Mouse (Mus musculus) intestine, embryonic 15.5 days (tissue): Measurements from ENCODE around the gene Isyna1. TPM values are rescaled to one million over a fixed set of nuclear protein-coding genes. Genes with fewer than 3 reads are reported as not detected.

Experiments
- ATAC-seq: fragments of 200-750 bp; cut with Nextera tagmentation; 2 replicates; pipeline ENCODE4 v1.8.0; 2017; ENCODE audit warnings: moderate TSS enrichment, moderate library complexity
- H3K27ac ChIP-seq: fragments of 300-500 bp; sonication (generic); 2 replicates; pipeline ENCODE4 v1.5.1; 2015; ENCODE audit warnings: mild to moderate bottlenecking, inconsistent platforms
- H3K27me3 ChIP-seq: fragments of 300-500 bp; sonication (generic); replicated peaks from 2 replicates; pipeline ENCODE4 v1.6.1; 2015; ENCODE audit warnings: inconsistent platforms
- H3K36me3 ChIP-seq: fragments of 300-500 bp; sonication (generic); 2 replicates; pipeline ENCODE4 v1.6.1; 2015; ENCODE audit warnings: inconsistent platforms
- H3K4me1 ChIP-seq: fragments of 300-500 bp; sonication (generic); replicated peaks from 2 replicates; pipeline ENCODE4 v1.6.1; 2015; ENCODE audit warnings: inconsistent platforms
- H3K4me2 ChIP-seq: fragments of 300-500 bp; sonication (generic); replicated peaks from 2 replicates; pipeline ENCODE4 v1.6.1; 2015; ENCODE audit warnings: mild to moderate bottlenecking, inconsistent platforms
- H3K4me3 ChIP-seq: fragments of 300-500 bp; sonication (generic); replicated peaks from 2 replicates; pipeline ENCODE4 v1.5.1; 2015; ENCODE audit warnings: inconsistent platforms
- H3K9ac ChIP-seq: fragments of 300-500 bp; sonication (generic); 2 replicates; pipeline ENCODE4 v1.6.1; 2015; ENCODE audit warnings: inconsistent platforms
- H3K9me3 ChIP-seq: fragments of 300-500 bp; sonication (generic); 2 replicates; pipeline ENCODE4 v1.6.1; 2016; ENCODE audit warnings: inconsistent platforms
- WGBS: fragments of 180-500 bp; shearing (Covaris S2); methylation state at CpG from one replicate; pipeline ENCODE4 v1.1.7; 2015; 5-methylcytosine and 5-hydroxymethylcytosine counted together
- polyA plus RNA-seq: library from polyadenylated mRNA; unstranded; fragments of >200 nt; fragmentation: Nextera tagmentation; extraction: Ambion mirVana; gene quantifications from 2 replicates; pipeline ENCODE4 v1.2.1, GENCODE M21; 2015

The Isyna1 gene
- polyA plus RNA-seq, 1 experiment from 2014 or later = 123 TPM

- no peak for ATAC-seq
- no peak overlapping the region for H3K4me3 ChIP-seq
- no peak overlapping the region for H3K9ac ChIP-seq
Measured at GRCm38 (mm10) chr8:70561357-70561756, 32.8 kb upstream of the Isyna1 start.

GRCm38 (mm10) chr8:70561809-70562535 lies 32.2 kb upstream of the Isyna1 start:
- peaks cover 37% of the 10 kb centered on the region for H3K4me1 ChIP-seq
- WGBS = 59% methylated on average over 7 of the region's 7 CpGs
- no peaks in the 10 kb centered on the region for H3K36me3 ChIP-seq
- H3K27ac ChIP-seq = no peak overlapping the region
- no peaks in the 10 kb centered on the region for H3K27me3 ChIP-seq
- no peak overlapping the region for H3K9ac ChIP-seq
- H3K4me2 ChIP-seq = no peak overlapping the region
- H3K4me3 ChIP-seq = no peak overlapping the region
- H3K9me3 ChIP-seq = no peaks in the 10 kb centered on the region
- no peak for ATAC-seq

More at GRCm38 (mm10) chr8:70561357-70561756, 32.8 kb upstream of the Isyna1 start:
- WGBS = 49% methylated on average over 4 of the region's 4 CpGs
- no peaks in the 10 kb centered on the region for H3K9me3 ChIP-seq
- H3K36me3 ChIP-seq = no peaks in the 10 kb centered on the region
- no peak overlapping the region for H3K4me2 ChIP-seq
- no peaks in the 10 kb centered on the region for H3K27me3 ChIP-seq
- H3K4me1 ChIP-seq = peaks cover 37% of the 10 kb centered on the region
- H3K27ac ChIP-seq = no peak overlapping the region

DNA sequence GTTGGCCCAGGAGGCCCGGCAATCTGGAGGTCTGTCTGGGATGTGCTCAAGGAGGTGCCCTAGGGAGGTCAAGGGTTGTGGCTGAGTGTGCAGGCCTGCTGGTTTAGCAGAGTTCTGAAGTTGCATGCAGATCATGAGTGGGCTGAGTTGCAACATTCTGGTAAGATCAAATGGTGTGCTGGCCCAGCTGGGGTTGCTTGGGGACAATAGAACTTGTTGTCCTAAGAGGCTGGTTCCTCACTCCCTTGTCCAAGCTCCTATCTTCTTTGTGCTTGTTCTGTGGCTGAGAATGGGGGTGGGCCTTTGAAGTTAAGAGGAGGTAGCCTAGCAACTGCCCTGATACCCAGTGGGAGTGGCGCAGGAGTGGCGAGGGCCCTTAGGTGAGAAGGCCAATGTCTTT lies 31.4 kb upstream of the Isyna1 start:
- no peak overlapping the region for H3K4me3 ChIP-seq
- ATAC-seq = no peak
- H3K27me3 ChIP-seq = no peaks in the 10 kb centered on the region
- no peaks in the 10 kb centered on the region for H3K9me3 ChIP-seq
- H3K4me2 ChIP-seq = no peak overlapping the region
- WGBS = 69% methylated on average over 3 of the region's 3 CpGs
- H3K36me3 ChIP-seq = no peaks in the 10 kb centered on the region
- no peak overlapping the region for H3K9ac ChIP-seq
- no peak overlapping the region for H3K27ac ChIP-seq
- H3K4me1 ChIP-seq = peaks cover 37% of the 10 kb centered on the region

GRCm38 (mm10) chr8:70563763-70564387 lies 30.3 kb upstream of the Isyna1 start:
- H3K4me1 ChIP-seq = peaks cover 37% of the 10 kb centered on the region
- H3K27ac ChIP-seq = no peak overlapping the region
- H3K4me3 ChIP-seq = no peak overlapping the region
- 87% methylated on average over 6 of the region's 6 CpGs for WGBS
- H3K9me3 ChIP-seq = no peaks in the 10 kb centered on the region
- H3K36me3 ChIP-seq = no peaks in the 10 kb centered on the region
- no peak overlapping the region for H3K9ac ChIP-seq
- H3K4me2 ChIP-seq = no peak overlapping the region
- ATAC-seq = no peak
- H3K27me3 ChIP-seq = no peaks in the 10 kb centered on the region

GRCm38 (mm10) chr8:70564696-70565235 lies 29.4 kb upstream of the Isyna1 start:
- Histone ChIP-seq H3K36me3 (no peaks in the 10 kb centered on the region), H3K4me2 (no peak overlapping the region), H3K9me3 (no peaks in the 10 kb centered on the region), H3K4me3 (no peak overlapping the region), H3K27ac (no peak overlapping the region), H3K9ac (no peak overlapping the region), H3K4me1 (peaks cover 35% of the 10 kb centered on the region), H3K27me3 (no peaks in the 10 kb centered on the region)
- no peak for ATAC-seq
- 74% methylated on average over 3 of the region's 3 CpGs for WGBS

- Histone ChIP-seq H3K9me3 (no peaks in the 10 kb centered on the region), H3K27ac (no peak overlapping the region), H3K9ac (no peak overlapping the region), H3K27me3 (no peaks in the 10 kb centered on the region), H3K4me1 (peaks cover 29% of the 10 kb centered on the region), H3K4me2 (no peak overlapping the region), H3K4me3 (no peak overlapping the region), H3K36me3 (no peaks in the 10 kb centered on the region)
- ATAC-seq = peak; percentile 35; the same call in 1 of the 2 replicates
- 47% methylated on average over 3 of the region's 3 CpGs for WGBS
Measured at GRCm38 (mm10) chr8:70565561-70565960, 28.6 kb upstream of the Isyna1 start.

DNA sequence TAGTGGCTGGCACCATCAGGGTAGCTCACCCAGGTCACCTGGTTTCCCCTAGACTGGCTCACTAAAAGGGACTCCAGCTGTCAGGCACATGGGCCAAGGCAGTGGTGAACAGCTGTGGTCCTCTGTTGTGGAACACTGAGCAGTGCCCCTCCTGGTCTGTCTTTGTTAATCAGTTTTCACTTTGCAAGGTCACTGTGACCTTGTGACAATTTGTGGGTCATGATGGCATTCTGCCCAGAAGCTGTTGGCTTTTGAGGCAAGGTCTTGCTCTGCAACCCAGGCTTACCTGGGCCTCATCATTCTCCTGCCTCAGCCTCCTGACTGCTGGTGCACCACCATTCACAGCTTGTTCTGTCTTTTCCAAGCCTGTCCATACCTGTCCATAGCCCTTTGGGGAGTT lies 23.8 kb upstream of the Isyna1 start:
- H3K9ac ChIP-seq = no peak overlapping the region
- H3K27me3 ChIP-seq = no peaks in the 10 kb centered on the region
- 0 out of 2 replicates have a peak, but pooled peaks cover 4% of the 10 kb centered on the region for H3K4me1 ChIP-seq
- H3K4me2 ChIP-seq = no peak overlapping the region
- H3K4me3 ChIP-seq = no peak overlapping the region
- H3K36me3 ChIP-seq = peaks cover 3% of the 10 kb centered on the region; the same call in 1 of the 2 replicates
- no peak for ATAC-seq
- H3K9me3 ChIP-seq = no peaks in the 10 kb centered on the region
- no peak overlapping the region for H3K27ac ChIP-seq

- Histone ChIP-seq H3K9me3 (no peaks in the 10 kb centered on the region), H3K36me3 (peaks cover 3% of the 10 kb centered on the region; the same call in 1 of the 2 replicates), H3K27ac (no peak overlapping the region), H3K9ac (no peak overlapping the region), H3K4me2 (no peak overlapping the region), H3K4me3 (no peak overlapping the region), H3K4me1 (0 out of 2 replicates have a peak, but pooled peaks cover 4% of the 10 kb centered on the region), H3K27me3 (no peaks in the 10 kb centered on the region)
- ATAC-seq = no peak
- 78% methylated on average over 6 of the region's 6 CpGs for WGBS
Measured at GRCm38 (mm10) chr8:70570990-70571389, 23.2 kb upstream of the Isyna1 start.

DNA sequence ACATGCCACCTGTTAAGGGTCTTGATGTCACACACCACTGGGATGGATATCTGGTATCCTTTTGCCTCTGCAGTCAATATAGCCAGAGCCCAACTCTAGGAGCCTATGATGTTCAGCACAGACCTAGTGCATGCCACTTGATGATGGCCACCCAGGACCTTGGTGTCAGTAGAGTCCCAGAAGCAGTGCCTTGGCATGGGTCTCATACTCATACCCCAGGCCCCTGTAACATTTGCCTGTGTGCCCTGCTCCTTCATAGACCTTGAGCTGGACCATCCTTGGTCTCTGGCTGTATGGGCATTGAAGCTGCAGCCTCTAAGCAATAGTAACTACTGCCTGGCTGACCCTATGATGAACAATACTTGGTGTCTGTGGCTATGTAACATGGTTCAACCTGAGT lies 19.9 kb upstream of the Isyna1 start:
- Histone ChIP-seq H3K4me3 (no peak overlapping the region), H3K4me2 (no peak overlapping the region), H3K4me1 (0 out of 2 replicates have a peak, but pooled peaks cover 4% of the 10 kb centered on the region), H3K9me3 (no peaks in the 10 kb centered on the region), H3K36me3 (peaks cover 9% of the 10 kb centered on the region; the same call in 1 of the 2 replicates), H3K27me3 (no peaks in the 10 kb centered on the region), H3K27ac (no peak overlapping the region), H3K9ac (no peak overlapping the region)
- no peak for ATAC-seq

DNA sequence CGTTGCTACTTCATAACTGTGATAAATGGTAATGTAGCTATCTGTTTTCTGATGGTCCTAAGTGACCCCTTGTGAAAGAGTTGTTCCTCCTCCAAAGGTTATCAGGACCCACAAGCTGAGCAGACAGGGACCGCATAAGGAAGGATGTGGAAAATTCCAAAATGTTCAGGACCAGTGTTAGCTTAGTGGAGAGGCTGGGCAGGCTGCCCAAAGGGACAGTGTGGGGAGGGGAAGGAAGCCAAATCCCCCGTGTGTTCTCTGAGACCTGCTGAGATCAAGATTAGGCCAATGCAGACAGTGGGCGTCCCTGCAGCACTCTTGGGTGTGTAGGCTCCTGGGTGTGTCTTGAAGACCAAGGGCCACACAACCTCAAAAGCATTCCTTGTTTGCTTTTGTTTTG lies 19.3 kb upstream of the Isyna1 start:
- Histone ChIP-seq H3K27ac (no peak overlapping the region), H3K9ac (no peak overlapping the region), H3K27me3 (no peaks in the 10 kb centered on the region), H3K4me1 (0 out of 2 replicates have a peak, but pooled peaks cover 4% of the 10 kb centered on the region), H3K36me3 (peaks cover 10% of the 10 kb centered on the region; the same call in 1 of the 2 replicates), H3K4me3 (no peak overlapping the region), H3K9me3 (no peaks in the 10 kb centered on the region), H3K4me2 (no peak overlapping the region)
- ATAC-seq = no peak
- WGBS = 73% methylated on average over 4 of the region's 4 CpGs

- peaks cover 22% of the 10 kb centered on the region for H3K36me3 ChIP-seq
- no peak overlapping the region for H3K9ac ChIP-seq
- no peaks in the 10 kb centered on the region for H3K9me3 ChIP-seq
- H3K4me3 ChIP-seq = no peak overlapping the region
- H3K4me1 ChIP-seq = no peaks in the 10 kb centered on the region
- no peaks in the 10 kb centered on the region for H3K27me3 ChIP-seq
- 0 out of 2 replicates have a peak, but pooled peaks have one; percentile 20 for ATAC-seq
- H3K4me2 ChIP-seq = no peak overlapping the region
- WGBS = 86% methylated on average over 3 of the region's 3 CpGs
- H3K27ac ChIP-seq = no peak overlapping the region
Measured at GRCm38 (mm10) chr8:70577207-70577606, 17.0 kb upstream of the Isyna1 start.

DNA sequence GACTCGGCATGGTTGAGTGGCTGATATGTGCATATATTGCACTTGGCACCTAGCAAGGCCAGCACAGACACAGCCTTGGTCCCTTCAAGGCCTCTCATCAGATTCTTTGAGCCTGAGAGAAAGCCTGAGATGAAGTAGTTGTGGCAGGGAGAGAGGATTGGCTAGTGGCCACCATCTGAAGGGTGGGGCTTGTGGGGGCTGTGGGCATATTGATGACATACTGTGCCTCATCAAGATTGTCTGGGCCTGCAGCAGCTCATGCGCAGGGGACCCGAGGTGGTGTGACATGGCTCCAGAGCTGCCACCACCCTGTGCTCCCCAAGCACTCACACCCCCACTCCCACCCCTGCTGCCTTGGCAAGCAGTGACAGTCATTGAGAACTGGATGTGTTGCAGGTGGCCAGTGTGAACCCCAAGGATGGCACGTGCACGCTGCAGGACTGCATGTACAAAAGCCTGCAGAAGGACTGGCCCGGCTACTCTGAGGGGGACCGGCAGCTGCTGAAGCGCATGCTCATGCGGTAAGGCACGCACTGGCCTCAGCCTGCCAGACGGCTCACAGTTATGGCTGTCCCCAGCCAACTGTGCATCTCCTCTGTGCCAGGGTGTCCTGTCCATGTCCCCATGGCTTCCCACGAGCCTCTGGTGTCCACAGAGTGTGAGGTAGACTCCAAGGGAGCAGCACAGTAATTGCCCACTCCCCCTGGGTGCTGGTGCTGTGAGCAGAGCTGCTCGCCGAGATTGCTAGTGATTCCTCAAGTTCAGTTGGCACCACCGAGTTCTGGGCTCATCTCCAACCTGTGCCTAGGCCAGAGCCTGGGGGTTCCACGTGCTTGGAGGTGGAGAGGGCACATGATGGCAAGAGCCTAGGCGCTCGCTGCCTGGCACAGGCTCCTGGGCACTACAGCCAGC lies 10.4 kb upstream of the Isyna1 start:
- Histone ChIP-seq H3K9ac (no peak overlapping the region), H3K9me3 (no peaks in the 10 kb centered on the region), H3K4me3 (no peak overlapping the region), H3K4me2 (no peak overlapping the region), H3K4me1 (no peaks in the 10 kb centered on the region), H3K27ac (no peak overlapping the region), H3K27me3 (no peaks in the 10 kb centered on the region), H3K36me3 (peaks cover 41% of the 10 kb centered on the region)
- ATAC-seq = no peak
- WGBS = 91% methylated on average over 18 of the region's 18 CpGs
